Mouse (Mus musculus): ENCODE data around the gene 1520401A03Rik.

1520401A03Rik gene

DNA sequence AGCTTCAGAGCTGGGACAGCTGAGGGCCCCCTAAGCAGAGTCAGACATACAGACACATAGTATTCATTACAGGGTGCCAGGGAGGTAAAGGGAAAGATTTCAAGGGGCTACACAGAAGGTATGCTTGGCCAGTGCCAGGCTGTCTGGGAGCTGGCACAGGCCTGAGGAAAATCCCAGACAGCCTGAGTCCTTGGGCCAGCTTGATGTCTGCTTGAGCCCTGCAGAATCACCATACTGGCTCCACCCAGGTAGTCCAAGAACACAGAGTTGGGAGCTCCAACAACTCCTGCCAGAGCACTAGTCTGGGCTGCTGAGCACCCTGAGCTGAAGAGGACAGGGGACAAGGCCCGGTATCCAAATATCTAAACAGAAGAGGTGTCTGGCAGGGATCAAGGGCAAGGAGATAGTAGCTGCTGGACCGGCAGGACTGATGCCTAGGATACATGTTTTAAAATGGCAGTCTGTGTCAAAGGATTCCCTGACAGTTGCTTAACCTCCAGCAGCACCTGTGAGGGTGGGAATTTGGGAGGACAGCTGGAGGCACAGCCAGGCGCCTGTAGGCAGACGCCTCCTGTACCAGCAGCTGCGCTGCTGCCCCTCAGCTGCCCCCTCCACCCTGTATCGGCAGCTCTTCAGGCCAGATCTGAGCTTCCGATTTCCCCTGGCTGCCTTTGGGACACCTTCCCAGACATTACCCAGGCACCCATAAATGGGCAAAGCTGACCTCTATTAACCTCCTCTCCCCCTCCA, at the start of gene 1520401A03Rik:
Gene 1520401A03Rik, minus strand, starts transcription at position 408 of the 750 bp plus-strand sequence.
- CTCF ChIA-PET: interaction anchor here (0.8 kb wide), 1 partner anchor 13 kb away, joined by 3 read pairs; no protein-coding TSS in a partner anchor

DNA sequence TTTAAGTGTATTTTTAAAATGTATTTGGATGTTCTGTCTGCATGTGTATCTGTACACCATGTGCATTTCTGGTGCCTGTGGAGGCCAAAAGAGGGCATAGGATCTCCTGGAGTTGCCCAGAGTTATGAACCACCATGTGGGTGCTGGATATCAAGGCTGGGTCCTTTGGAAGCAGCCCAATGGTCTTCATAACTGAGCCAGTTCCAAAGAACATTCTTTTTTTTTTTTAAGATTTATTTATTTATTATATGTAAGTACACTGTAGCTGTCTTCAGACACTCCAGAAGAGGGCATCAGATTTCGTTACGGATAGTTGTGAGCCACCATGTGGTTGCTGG, 49.6 kb upstream of the 1520401A03Rik start:
- CTCF ChIA-PET: interaction anchor here (0.8 kb wide), 1 partner anchor 24 kb away, joined by 3 read pairs; no protein-coding TSS in a partner anchor

- CTCF ChIA-PET: interaction anchor here (1.2 kb wide), 1 partner anchor 32 kb away, joined by 3 read pairs; no protein-coding TSS in a partner anchor
These were observed 49.0 kb upstream of the 1520401A03Rik start, which contains the start of gene Flywch1 for GRCm38 (mm10) chr17:23771284-23772218. Gene Flywch1, minus strand, starts transcription at chr17:23771602.

GRCm38 (mm10) chr17:23770896-23771283, 48.3 kb upstream of the 1520401A03Rik start:
- CTCF ChIA-PET: interaction anchor here (1.2 kb wide), 1 partner anchor 31 kb away, joined by 3 read pairs; no protein-coding TSS in a partner anchor

- CTCF ChIA-PET: interaction anchor here (0.7 to 1.2 kb wide), 2 partner anchors 28 to 31 kb away, joined by 3 read pairs; no protein-coding TSS in a partner anchor
These were observed 47.9 kb upstream of the 1520401A03Rik start for GRCm38 (mm10) chr17:23770493-23770892.

- CTCF ChIA-PET: no interaction called here
These were observed 40.4 kb upstream of the 1520401A03Rik start for GRCm38 (mm10) chr17:23762976-23763375.

DNA sequence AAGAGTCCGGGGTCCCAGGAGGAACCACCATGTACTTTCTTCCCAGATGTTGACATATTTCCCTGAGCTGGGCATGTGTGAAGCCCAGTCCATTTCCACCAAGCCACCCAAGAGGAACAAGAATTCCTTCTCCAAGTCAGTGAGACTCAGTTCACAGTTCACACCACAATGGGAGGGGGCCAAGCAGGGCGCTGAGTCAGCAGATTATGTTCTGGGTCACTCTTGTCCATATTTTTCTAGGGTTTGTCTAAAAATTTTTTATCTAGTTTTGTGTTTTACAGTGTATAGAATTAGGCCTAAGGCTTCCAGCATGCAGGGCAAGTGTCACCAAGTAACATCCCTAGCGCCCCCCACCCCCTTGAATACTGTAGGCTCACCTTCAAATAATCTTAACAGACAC, 38.6 kb upstream of the 1520401A03Rik start:
- CTCF ChIA-PET: no interaction called here

DNA sequence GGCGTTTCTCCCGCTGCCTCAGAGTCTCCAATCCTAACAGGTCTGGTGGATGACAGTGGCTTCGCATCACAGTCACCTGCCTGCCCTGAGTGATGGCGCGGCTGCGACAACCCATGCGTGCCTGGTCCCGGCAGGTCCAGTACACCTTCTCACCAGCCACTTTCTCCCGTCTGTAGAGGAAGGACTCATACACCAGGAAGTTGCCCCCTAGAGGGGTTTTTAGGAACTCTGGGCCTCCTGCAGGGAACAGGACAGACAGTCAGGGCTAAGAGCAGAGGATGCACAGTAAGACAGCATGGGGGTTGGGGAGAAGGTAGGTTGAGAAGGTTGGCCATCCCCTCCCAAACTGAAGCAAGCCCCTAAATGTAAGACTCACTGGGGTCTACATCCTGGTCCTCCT, 37.6 kb upstream of the 1520401A03Rik start:
- CTCF ChIA-PET: no interaction called here

- CTCF ChIA-PET: interaction anchor here (0.7 kb wide), 1 partner anchor 85 kb away, joined by 5 read pairs; the partner anchor contains the start of genes Prss32 and Prss41
These were observed 36.2 kb upstream of the 1520401A03Rik start for GRCm38 (mm10) chr17:23758801-23759200.

DNA sequence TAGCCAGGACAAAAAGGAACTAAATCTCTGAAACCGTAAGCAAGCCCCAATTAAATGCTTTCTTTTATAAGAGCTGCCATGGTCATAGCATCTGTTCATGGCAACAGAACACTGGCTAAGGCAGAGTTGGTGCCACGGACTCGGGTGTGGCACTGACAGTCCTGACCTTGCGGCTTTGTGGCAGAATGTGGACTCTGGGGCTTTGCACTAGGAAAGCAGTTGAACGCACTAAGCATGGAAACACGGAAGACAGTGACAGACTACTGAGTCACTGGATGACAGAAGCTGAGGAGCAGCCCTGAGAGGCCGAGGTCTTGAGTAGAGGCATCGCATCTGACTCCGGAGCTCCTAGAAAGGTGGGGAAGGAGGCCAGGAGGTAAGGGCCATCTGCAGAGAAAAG, 35.0 kb upstream of the 1520401A03Rik start:
- CTCF ChIA-PET: no interaction called here

DNA sequence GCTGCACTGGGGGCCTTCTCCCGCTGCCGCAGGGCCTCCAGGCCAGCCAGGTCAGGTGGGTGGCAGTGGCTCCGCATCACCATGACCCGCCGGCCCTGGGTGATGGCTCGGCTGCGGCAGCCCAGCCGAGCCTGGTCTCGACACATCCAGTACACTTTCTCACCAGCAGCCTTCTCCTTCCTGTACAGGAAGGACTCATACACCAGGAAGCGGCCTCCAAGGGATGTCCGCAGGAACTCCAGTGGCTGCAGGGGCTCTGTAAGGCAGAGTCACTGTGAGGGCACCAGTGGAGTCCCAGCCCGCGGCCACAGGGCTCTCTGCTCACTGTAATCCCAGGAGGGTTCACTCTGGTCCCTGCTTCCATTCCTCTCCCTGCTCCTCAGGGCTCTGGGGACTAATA, 33.1 kb upstream of the 1520401A03Rik start:
- CTCF ChIA-PET: interaction anchor here (1.2 kb wide), 1 partner anchor 16 kb away, joined by 3 read pairs; no protein-coding TSS in a partner anchor

DNA sequence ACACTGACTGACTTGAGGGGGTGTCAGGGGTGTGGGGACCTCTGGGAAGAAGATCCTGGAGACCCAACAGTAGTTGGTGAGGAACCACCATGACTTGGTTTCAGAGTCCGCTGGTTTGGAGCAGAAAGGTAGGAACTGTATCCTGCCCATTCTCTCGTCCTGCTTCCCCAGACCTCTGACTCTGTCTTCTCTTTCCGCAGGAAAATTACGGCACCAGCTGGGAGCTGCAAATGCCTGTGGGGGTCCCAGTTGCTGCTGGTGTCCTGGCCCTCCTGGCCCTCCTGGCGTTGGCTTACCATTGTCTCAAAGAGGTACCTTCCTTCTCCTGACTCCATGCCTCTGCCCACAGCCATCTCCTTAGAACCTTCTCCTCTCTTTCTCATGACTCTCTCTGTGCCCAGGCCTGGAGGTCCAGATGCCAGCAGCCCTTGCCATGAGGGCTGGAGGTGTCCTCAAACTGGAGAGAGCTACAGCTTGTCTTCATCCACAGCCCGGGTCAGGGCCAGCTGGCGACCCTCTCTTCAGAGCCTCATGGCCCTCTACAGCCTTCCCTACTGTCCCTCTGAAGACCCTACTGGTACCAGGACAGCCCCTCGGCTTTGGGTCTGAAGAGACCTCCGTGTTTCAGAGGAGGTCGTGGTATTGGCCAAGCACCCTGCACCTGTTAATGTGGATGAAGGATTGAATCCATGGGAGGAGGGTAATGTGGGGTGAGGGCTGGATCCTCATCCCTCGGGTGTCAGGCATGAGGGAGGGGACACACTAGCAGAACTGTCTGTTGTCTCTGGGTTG, 27.0 kb upstream of the 1520401A03Rik start:
- CTCF ChIA-PET: interaction anchor here (0.6 to 1.1 kb wide), 3 partner anchors 105 to 124 kb away, joined by 3 to 4 read pairs (median 3); no protein-coding TSS in a partner anchor

DNA sequence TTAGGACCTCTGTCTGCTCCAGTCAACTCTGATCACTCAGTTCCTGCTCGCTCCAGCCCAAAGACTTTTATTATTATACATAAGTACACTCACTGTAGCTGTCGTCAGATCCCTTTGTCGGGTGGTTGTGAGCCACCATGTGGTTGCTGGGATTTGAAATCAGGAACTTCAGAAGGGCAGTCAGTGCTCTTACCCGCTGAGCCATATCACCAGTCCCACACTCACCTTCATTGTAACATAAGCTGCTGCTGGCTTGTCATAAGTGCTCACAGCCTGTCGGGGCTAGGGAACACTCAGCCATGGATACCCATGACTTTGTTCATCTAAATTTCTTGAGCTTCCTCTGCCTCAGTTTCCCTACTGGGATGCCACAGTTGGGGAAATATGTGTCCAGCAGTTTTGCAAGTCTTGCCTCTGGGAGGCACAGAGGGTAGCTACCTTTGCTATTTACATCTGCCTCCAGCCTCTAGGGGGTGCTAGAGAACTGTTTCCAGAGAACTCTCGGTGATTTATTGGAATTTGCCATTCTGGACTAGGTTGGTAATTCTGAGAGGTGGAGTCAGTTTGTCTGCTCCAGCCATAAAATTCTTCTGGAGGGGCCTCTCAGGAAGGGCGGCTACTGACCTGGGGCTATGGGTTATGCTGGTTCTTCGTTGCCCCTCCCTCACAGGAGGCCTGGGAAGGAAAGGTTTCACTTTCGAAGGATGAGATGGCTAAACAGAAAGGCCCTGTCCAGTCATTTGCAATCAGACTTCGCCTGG, 26.2 kb upstream of the 1520401A03Rik start:
- CTCF ChIA-PET: interaction anchor here (0.7 to 1.1 kb wide), 3 partner anchors 27 to 108 kb away, joined by 3 read pairs; no protein-coding TSS in a partner anchor

DNA sequence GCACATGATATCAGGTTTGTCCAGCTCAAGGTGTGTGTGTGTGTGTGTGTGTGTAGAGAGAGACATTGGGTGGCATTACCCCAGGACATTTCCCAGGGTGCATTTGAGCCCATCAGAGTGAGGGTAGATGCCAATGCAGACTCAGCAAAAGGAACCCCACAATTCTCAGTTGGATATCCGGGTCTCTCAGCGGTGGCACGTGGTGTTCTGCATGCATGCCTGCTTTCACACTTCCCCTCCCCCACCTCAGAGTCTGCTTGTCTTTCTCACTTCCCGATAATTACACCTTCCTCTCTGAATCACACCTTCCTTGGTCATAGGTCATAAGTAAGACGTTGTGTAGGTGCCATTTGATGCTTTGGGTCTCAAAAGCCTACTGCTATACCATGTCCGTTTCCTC, 25.4 kb upstream of the 1520401A03Rik start:
- CTCF ChIA-PET: interaction anchor here (0.6 kb wide), 1 partner anchor 56 kb away, joined by 5 read pairs; no protein-coding TSS in a partner anchor

DNA sequence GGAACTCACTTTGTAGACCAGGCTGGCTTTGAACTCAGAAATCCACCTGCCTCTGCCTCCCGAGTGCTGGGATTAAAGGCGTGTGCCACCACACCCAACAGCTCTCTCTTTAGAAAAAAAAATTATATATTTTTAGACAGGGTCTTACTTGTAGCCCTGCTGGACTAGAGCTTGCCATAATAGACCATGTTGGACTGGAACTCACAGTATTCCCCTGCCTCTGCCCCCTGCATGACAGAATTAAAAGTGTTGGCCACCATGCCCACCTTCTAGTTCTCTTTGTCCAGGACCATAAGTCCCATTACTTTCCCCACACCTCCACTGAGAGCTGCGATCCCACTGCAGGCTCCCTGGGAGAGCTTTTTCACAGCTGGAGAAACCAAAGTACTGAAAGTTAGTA, 24.9 kb upstream of the 1520401A03Rik start:
- CTCF ChIA-PET: no interaction called here

DNA sequence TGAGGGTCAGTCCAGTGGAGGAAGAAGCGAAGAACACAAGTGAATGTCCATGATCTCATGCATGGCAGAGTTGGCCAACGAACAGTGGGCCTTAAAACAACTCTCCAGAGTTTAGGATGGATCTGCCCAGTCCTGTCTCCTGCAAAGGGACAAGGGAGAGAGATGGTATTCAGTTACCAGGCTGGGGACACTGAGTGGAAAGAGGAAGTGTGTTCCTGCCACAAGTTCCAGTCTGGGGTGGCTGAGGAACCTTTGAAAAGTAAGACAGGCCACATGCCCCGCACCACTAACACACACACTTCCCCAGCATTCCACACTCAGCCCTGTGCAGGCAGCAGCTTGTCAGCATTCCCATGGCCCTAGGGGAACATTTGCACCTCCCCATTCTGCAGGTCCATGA, 24.2 kb upstream of the 1520401A03Rik start:
- CTCF ChIA-PET: interaction anchor here (0.7 kb wide), 1 partner anchor 91 kb away, joined by 5 read pairs; no protein-coding TSS in a partner anchor

GRCm38 (mm10) chr17:23746311-23746710, 23.7 kb upstream of the 1520401A03Rik start:
- CTCF ChIA-PET: no interaction called here

- CTCF ChIA-PET: no interaction called here
These were observed 23.0 kb upstream of the 1520401A03Rik start, which contains the start of gene Kremen2 for GRCm38 (mm10) chr17:23745301-23746251. Gene Kremen2, minus strand, starts transcription at chr17:23745833.

- CTCF ChIA-PET: no interaction called here
These were observed 22.1 kb upstream of the 1520401A03Rik start for GRCm38 (mm10) chr17:23744651-23745050.
